Mouse (Mus musculus) kidney, adult 8-10 months (tissue): ENCODE measurements around the gene Ciz1.
A peak's percentile ranks its signal among the peaks of the same experiment; 100 is the strongest.

Source experiments
- DNase-seq, 2 experiments: peaks; one replicate each; pipeline ENCODE4 v3.0.0; 2022

Gene Ciz1

GRCm38 (mm10) chr2:32352151-32353006 lies at the start of gene Ciz1:
Ciz1 (plus strand) TSS chr2:32352327.
- no peak for DNase-seq

- no peak for DNase-seq
Measured at GRCm38 (mm10) chr2:32302952-32303351, 49.2 kb upstream of the Ciz1 start.

- DNase-seq = peak in 1 of 2 experiments; percentile 53
Measured at GRCm38 (mm10) chr2:32304145-32304832, 47.8 kb upstream of the Ciz1 start.

- DNase-seq = no peak
Measured at GRCm38 (mm10) chr2:32305668-32306067, 46.5 kb upstream of the Ciz1 start.

GRCm38 (mm10) chr2:32306176-32306575 lies 46.0 kb upstream of the Ciz1 start:
- DNase-seq = no peak

GRCm38 (mm10) chr2:32307247-32307798 lies 44.8 kb upstream of the Ciz1 start:
- no peak for DNase-seq

- peak; percentile 39 to 52 for DNase-seq
Measured at GRCm38 (mm10) chr2:32307941-32308760, 44.0 kb upstream of the Ciz1 start.

- no peak for DNase-seq
Measured at GRCm38 (mm10) chr2:32308870-32309568, 43.1 kb upstream of the Ciz1 start.

GRCm38 (mm10) chr2:32310096-32310845 lies 41.9 kb upstream of the Ciz1 start:
- DNase-seq = no peak

- DNase-seq = no peak
Measured at GRCm38 (mm10) chr2:32311443-32312317, 40.4 kb upstream of the Ciz1 start.

- DNase-seq = peak; percentile 55 to 74
Measured at GRCm38 (mm10) chr2:32312318-32312964, 39.7 kb upstream of the Ciz1 start.

- no peak for DNase-seq
Measured at GRCm38 (mm10) chr2:32314831-32315230, 37.3 kb upstream of the Ciz1 start.

- DNase-seq = no peak
Measured at GRCm38 (mm10) chr2:32315751-32316150, 36.4 kb upstream of the Ciz1 start.

GRCm38 (mm10) chr2:32316887-32317656 lies 35.1 kb upstream of the Ciz1 start:
- DNase-seq = no peak

- DNase-seq = peak in 1 of 2 experiments; percentile 31
Measured at GRCm38 (mm10) chr2:32317791-32318417, 34.2 kb upstream of the Ciz1 start.

GRCm38 (mm10) chr2:32318709-32319585 lies 33.2 kb upstream of the Ciz1 start:
- DNase-seq = no peak
